Mouse (Mus musculus) thymus, adult 2 months (tissue): ENCODE data around the gene Fam20b. TPM values are rescaled to one million over a fixed set of nuclear protein-coding genes. Genes with fewer than 3 reads are reported as not detected.

ENCODE experiments used
- DNase-seq: peaks from one replicate; pipeline ENCODE4 v3.0.0; 2021
- H3K27ac ChIP-seq: fragments of 200-500 bp; 2 replicates; pipeline ENCODE4 v1.5.1; 2012; ENCODE audit warnings: low read length, control low read depth; ENCODE audit not compliant: control insufficient read depth, insufficient read depth
- H3K27me3 ChIP-seq: fragments of 200-500 bp; 2 replicates; pipeline ENCODE4 v1.6.1; 2012; ENCODE audit warnings: mild to moderate bottlenecking, low read length, moderate library complexity, mixed read lengths; ENCODE audit not compliant: control insufficient read depth, insufficient read depth
- H3K36me3 ChIP-seq: fragments of 200-500 bp; 2 replicates; pipeline ENCODE4 v1.6.1; 2012; ENCODE audit warnings: mild to moderate bottlenecking, low read length, moderate library complexity; ENCODE audit not compliant: control insufficient read depth, insufficient read depth
- H3K4me1 ChIP-seq: fragments of 200-500 bp; replicated peaks from 2 replicates; pipeline ENCODE4 v1.6.1; 2012; ENCODE audit warnings: low read length; ENCODE audit not compliant: control insufficient read depth, insufficient read depth
- H3K4me3 ChIP-seq: fragments of 200-500 bp; 2 replicates; pipeline ENCODE4 v1.5.1; 2012; ENCODE audit warnings: mild to moderate bottlenecking, low read length, control low read depth, moderate library complexity; ENCODE audit not compliant: control insufficient read depth, insufficient read depth
- CTCF ChIP-seq: fragments of 200-500 bp; IDR thresholded peaks from 2 replicates; pipeline ENCODE4 v1.5.1; 2012; ENCODE audit warnings: mild to moderate bottlenecking, control low read depth, low read length, moderate library complexity, borderline replicate concordance; ENCODE audit not compliant: control insufficient read depth, poor library complexity, insufficient read depth; ENCODE audit errors: extremely low read depth
- POLR2A ChIP-seq: fragments of 200-500 bp; IDR thresholded peaks from 2 replicates; pipeline ENCODE4 v1.6.1; 2012; ENCODE audit warnings: mild to moderate bottlenecking, low read length, control low read depth, moderate library complexity; ENCODE audit not compliant: control insufficient read depth, poor library complexity, insufficient read depth; ENCODE audit errors: extremely low read depth
- WGBS: fragments of 180-500 bp; shearing (Covaris S2); methylation state at CpG from one replicate; pipeline ENCODE4 v1.1.7; 2018; 5-methylcytosine and 5-hydroxymethylcytosine counted together
- polyA plus RNA-seq: library from polyadenylated mRNA; depleted of rRNA; stranded (reverse); fragments of >200 nt; gene quantifications from 2 replicates; pipeline ENCODE4 v1.2.3, GENCODE M21; 2012

The Fam20b gene
- polyA plus RNA-seq, 1 experiment = 17.7 TPM

GRCm38 (mm10) chr1:156727234-156728108 lies 8.6 kb upstream of the Fam20b start:
- no peak overlapping the region for H3K27ac ChIP-seq
- H3K27me3 ChIP-seq = no peaks in the 10 kb centered on the region
- no peak for DNase-seq
- no peaks in the 10 kb centered on the region for H3K36me3 ChIP-seq
- no peaks in the 10 kb centered on the region for H3K4me1 ChIP-seq
- H3K4me3 ChIP-seq = no peak overlapping the region
- 91% methylated on average over 14 of the region's 14 CpGs for WGBS
- TF ChIP-seq CTCF = no peak
- no peak for TF ChIP-seq POLR2A

- TF ChIP-seq CTCF (no peak), POLR2A (no peak)
- Histone ChIP-seq H3K4me3 (no peak overlapping the region), H3K36me3 (no peaks in the 10 kb centered on the region), H3K27me3 (no peaks in the 10 kb centered on the region), H3K27ac (no peak overlapping the region), H3K4me1 (no peaks in the 10 kb centered on the region)
- DNase-seq = no peak
- 77% methylated on average over 6 of the region's 6 CpGs for WGBS
Measured at GRCm38 (mm10) chr1:156722089-156722488, 3.2 kb upstream of the Fam20b start.

GRCm38 (mm10) chr1:156720046-156720445 lies 1.2 kb upstream of the Fam20b start:
- DNase-seq = no peak
- TF ChIP-seq CTCF (no peak), POLR2A (no peak)
- 95% methylated on average over 4 of the region's 4 CpGs for WGBS
- no peaks in the 10 kb centered on the region for H3K36me3 ChIP-seq
- no peak overlapping the region for H3K4me3 ChIP-seq
- no peaks in the 10 kb centered on the region for H3K4me1 ChIP-seq
- H3K27me3 ChIP-seq = no peaks in the 10 kb centered on the region
- no peak overlapping the region for H3K27ac ChIP-seq

GRCm38 (mm10) chr1:156718286-156718949 lies 468 bp downstream of the Fam20b start:
- H3K4me1 ChIP-seq = no peaks in the 10 kb centered on the region
- no peak overlapping the region for H3K27ac ChIP-seq
- H3K4me3 ChIP-seq = peak overlapping the region; percentile 95
- WGBS = under 1% methylated on average over 51 of the region's 73 CpGs
- TF ChIP-seq CTCF (peak; percentile 62; the same call in 1 of the 2 replicates), POLR2A (no peak)
- no peaks in the 10 kb centered on the region for H3K36me3 ChIP-seq
- DNase-seq = no peak
- no peaks in the 10 kb centered on the region for H3K27me3 ChIP-seq

- no peaks in the 10 kb centered on the region for H3K4me1 ChIP-seq
- peak overlapping the region; percentile 95 for H3K4me3 ChIP-seq
- no peak for TF ChIP-seq POLR2A
- no peak for TF ChIP-seq CTCF
- H3K36me3 ChIP-seq = no peaks in the 10 kb centered on the region
- WGBS = 27% methylated on average over 13 of the region's 13 CpGs
- no peaks in the 10 kb centered on the region for H3K27me3 ChIP-seq
- H3K27ac ChIP-seq = no peak overlapping the region
- DNase-seq = no peak
Measured at GRCm38 (mm10) chr1:156717751-156718285, 1.1 kb downstream of the Fam20b start.

- Histone ChIP-seq H3K4me3 (no peak overlapping the region), H3K27ac (no peak overlapping the region), H3K36me3 (no peaks in the 10 kb centered on the region), H3K27me3 (no peaks in the 10 kb centered on the region), H3K4me1 (no peaks in the 10 kb centered on the region)
- 97% methylated on average over 6 of the region's 6 CpGs for WGBS
- DNase-seq = no peak
- TF ChIP-seq CTCF (no peak), POLR2A (no peak)
Measured at GRCm38 (mm10) chr1:156716681-156717080, 2.2 kb downstream of the Fam20b start.

- Histone ChIP-seq H3K4me3 (no peak overlapping the region), H3K4me1 (peaks cover 7% of the 10 kb centered on the region), H3K27me3 (no peaks in the 10 kb centered on the region), H3K27ac (no peak overlapping the region), H3K36me3 (0 out of 2 replicates have a peak, but pooled peaks cover 1% of the 10 kb centered on the region)
- peak; percentile 22 for DNase-seq
- no peak for TF ChIP-seq CTCF
- no peak for TF ChIP-seq POLR2A
- 24% methylated on average over 10 of the region's 10 CpGs for WGBS
Measured at GRCm38 (mm10) chr1:156710472-156711098, 8.3 kb downstream of the Fam20b start.
